Mouse (Mus musculus) adrenal gland, adult 18-20 months (tissue): Measurements from ENCODE around the gene Bms1. TPM values are rescaled to one million over a fixed set of nuclear protein-coding genes. Genes with fewer than 3 reads are reported as not detected.

ENCODE experiments used
- DNase-seq, 2 experiments: peaks; one replicate each; pipeline ENCODE4 v3.0.0; 2021 to 2022; ENCODE audit warnings: low spot score in 2 of 2
- microRNA-seq, 2 experiments: library from miRNA; unstranded; fragments of <30 nt; microRNA quantifications; one replicate each; pipeline ENCODE4 v1.2.0; 2021; ENCODE audit warnings: borderline number of aligned reads in 2 of 2
- total RNA-seq, 2 experiments: library from RNA; stranded (reverse); gene quantifications; 1 replicate in 1 of 2; 2 replicates in 1 of 2; pipeline ENCODE4 v1.2.3; 2021

The Bms1 gene
- total RNA-seq, 2 experiments from 2014 or later: 23.9 to 32.7 TPM

GRCm38 (mm10) chr6:118367502-118367901 lies 51.8 kb downstream of the Bms1 start:
- DNase-seq: peak; percentile 31 to 46

- DNase-seq: no peak
Measured at GRCm38 (mm10) chr6:118366196-118366595, 53.1 kb downstream of the Bms1 start.

- no peak for DNase-seq
Measured at GRCm38 (mm10) chr6:118365781-118366180, 53.5 kb downstream of the Bms1 start.

GRCm38 (mm10) chr6:118350342-118350741 lies 68.9 kb downstream of the Bms1 start:
- DNase-seq: no peak

- DNase-seq: no peak
Measured at GRCm38 (mm10) chr6:118348186-118348585, 71.1 kb downstream of the Bms1 start.

GRCm38 (mm10) chr6:118347291-118347690 lies 72.0 kb downstream of the Bms1 start:
- no peak for DNase-seq

GRCm38 (mm10) chr6:118341861-118342485 lies 77.3 kb downstream of the Bms1 start:
- no peak for DNase-seq

- no peak for DNase-seq
Measured at GRCm38 (mm10) chr6:118337660-118338059, 81.6 kb downstream of the Bms1 start.

GRCm38 (mm10) chr6:118336541-118337480 lies 82.5 kb downstream of the Bms1 start:
- DNase-seq: no peak

GRCm38 (mm10) chr6:118335934-118336450 lies 83.3 kb downstream of the Bms1 start:
- no peak for DNase-seq

GRCm38 (mm10) chr6:118333861-118334260 lies 85.4 kb downstream of the Bms1 start:
- DNase-seq: no peak

Small RNA genes lying within 50 kb of the gene (microRNA-seq; reads per million reads assigned to microRNA genes)
- 0 reads per million in 2 experiments for gene Gm25953

Other genes starting within 250 kb of the Bms1 start
- 1 to 10 TPM; 1.9 to 4.3 TPM for gene Ret, start 221.8 kb downstream of the Bms1 start, total RNA-seq
- 1 to 10 TPM; 2.5 to 3.9 TPM for gene Zfp248, start 36.1 kb upstream of the Bms1 start, total RNA-seq
- gene Zfp9, start 59.8 kb upstream of the Bms1 start, total RNA-seq: 1 to 10 TPM; 3.4 to 5.3 TPM
- gene Ankrd26, start 142.8 kb upstream of the Bms1 start, total RNA-seq: 1 to 10 TPM; 3.0 to 3.5 TPM